24 mouse cellular contexts compared by ENCODE assay signal in the genomic region with DNA sequence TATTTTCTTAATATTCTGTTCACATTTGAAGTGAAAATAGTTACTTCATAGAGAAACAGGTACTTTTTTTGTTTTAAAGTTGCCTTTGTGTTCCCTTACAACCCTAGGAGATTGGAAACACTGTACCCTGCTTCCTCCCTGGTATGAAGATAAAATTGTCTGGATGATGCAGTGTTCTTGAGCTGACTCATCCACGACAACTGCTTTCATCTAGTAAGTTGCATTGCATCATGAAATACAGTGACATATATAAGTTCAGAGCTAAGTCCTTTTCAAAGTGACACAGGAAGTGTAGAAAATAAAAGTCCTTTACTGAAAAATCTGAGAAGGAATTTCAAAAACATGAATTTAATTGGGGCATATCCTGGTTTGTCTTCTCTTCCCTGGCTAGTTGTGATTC.
DNase-seq lines count a peak whose midpoint lies in the region; ATAC-seq and TF ChIP-seq lines count a peak whose summit lies in the region.
"Had no signal": no experiment of that assay in that cellular context is flagged by ENCODE, and none has a peak within 500 bp of the region (broad histone marks: within the 10 kb centered on the region; RNA-seq: fewer than 3 reads in every experiment).

No protein-coding gene starts in this region.

- TF ChIP-seq EP300 in MEL (IDR thresholded peaks at IDR 0.05; ENCODE audit: low read depth in 1 of 2, low read length in 2 of 2): peak; percentile 18 to 67; a peak in 2 of 4 replicates

- intact Hi-C loops in left cerebral cortex, postnatal 10 days (cut with DNase I): no loop called here

- H3K27me3 ChIP-seq in MEL (ENCODE audit: control insufficient read depth in 1 of 2, insufficient read depth in 2 of 2, low read length in 2 of 2): no peaks in the 10 kb centered on the region
- H3K27me3 ChIP-seq: CH12.LX; embryonic facial prominence, embryonic 12.5 days; forebrain, embryonic 13.5 days; forebrain, embryonic 15.5 days; Patski had no signal

- H3K79me2 ChIP-seq in MEL (ENCODE audit: control insufficient read depth, insufficient read depth, low read length, poor library complexity): no peaks in the 10 kb centered on the region

- no peak overlapping the region for H3K27ac ChIP-seq in MEL (ENCODE audit: control insufficient read depth, low read depth, low read length)
- H3K27ac ChIP-seq: embryonic facial prominence, embryonic 10.5 days; embryonic facial prominence, embryonic 12.5 days; forebrain, embryonic 13.5 days; forebrain, embryonic 15.5 days had no signal

- TF ChIP-seq POLR2A in MEL (IDR thresholded peaks at IDR 0.05; ENCODE audit: control insufficient read depth in 1 of 2, insufficient read depth in 1 of 2, low read depth in 1 of 2, low read length in 2 of 2, poor library complexity in 1 of 2): no peak

- peak; percentile 55 for DNase-seq in MEL (ENCODE audit: low read depth, low spot score)
- DNase-seq in lung, adult 18-20 months: no peak
- no peak for DNase-seq in kidney, postnatal 36 days
- DNase-seq in left cerebral cortex, postnatal 10 days (ENCODE audit: extremely low spot score in 1 of 2, low spot score in 2 of 2): no peak
- DNase-seq: adrenal gland, adult 8-10 months; adrenal gland, postnatal 14 days; adrenal gland, postnatal 36 days; B cell, adult 2 months; cerebellum, adult 11-12 months; cerebellum, adult 2 months; cerebellum, adult 9-10 months; cerebellum, postnatal 10 days; cerebellum, postnatal 25 days; forebrain, postnatal 0 days had no signal

- TF ChIP-seq RAD21 in MEL (IDR thresholded peaks at IDR 0.05; ENCODE audit: low read depth, low read length): no peak

- H3K4me3 ChIP-seq in MEL (ENCODE audit: control insufficient read depth in 1 of 2, insufficient read depth in 1 of 2, low read depth in 2 of 2, low read length in 2 of 2): no peak overlapping the region; a peak in 1 of 4 replicates
- H3K4me3 ChIP-seq: embryonic facial prominence, embryonic 10.5 days; embryonic facial prominence, embryonic 12.5 days; forebrain, embryonic 13.5 days; forebrain, embryonic 15.5 days had no signal

- no peaks in the 10 kb centered on the region for H3K9me3 ChIP-seq in MEL (replicated peaks; ENCODE audit: insufficient read depth, low read length)
- H3K9me3 ChIP-seq: embryonic facial prominence, embryonic 10.5 days; embryonic facial prominence, embryonic 12.5 days; forebrain, embryonic 13.5 days; forebrain, embryonic 15.5 days; G1E had no signal

- H3K9ac ChIP-seq in MEL (ENCODE audit: control insufficient read depth, low read depth, low read length, poor library complexity, severe bottlenecking): no peak overlapping the region
- H3K9ac ChIP-seq: embryonic facial prominence, embryonic 12.5 days; forebrain, embryonic 13.5 days; forebrain, embryonic 15.5 days; forebrain, postnatal 0 days had no signal

- peaks cover 0 to 4% of the 10 kb centered on the region in 2 experiments; a peak in 1 of 4 replicates for H3K36me3 ChIP-seq in MEL (ENCODE audit: control insufficient read depth in 1 of 2, insufficient read depth in 2 of 2, low read length in 2 of 2)
- H3K36me3 ChIP-seq: embryonic facial prominence, embryonic 10.5 days; embryonic facial prominence, embryonic 12.5 days; forebrain, embryonic 15.5 days; G1E had no signal

- ATAC-seq in megakaryocyte, adult 5-6 weeks (ENCODE audit: poor library complexity, severe bottlenecking): peak; percentile 14; the same call in 1 of the 2 replicates
- ATAC-seq: activated CD4-positive, CD25-positive, alpha-beta regulatory T cell, adult 4 months; CD4-positive, CD25-positive, alpha-beta regulatory T cell, adult 4 months; forebrain, embryonic 13.5 days; forebrain, embryonic 15.5 days; forebrain, postnatal 0 days; Patski had no signal

- no peak for TF ChIP-seq CTCF in MEL (IDR thresholded peaks at IDR 0.05 in 2 of 3, conservative IDR thresholded peaks at IDR 0.05 in 1 of 3; ENCODE audit: control insufficient read depth in 1 of 3, insufficient read depth in 1 of 3, low read depth in 2 of 3, low read length in 3 of 3, poor library complexity in 1 of 3, severe bottlenecking in 1 of 3)

- H3K4me1 ChIP-seq in MEL (ENCODE audit: control insufficient read depth in 1 of 2, insufficient read depth in 2 of 2, low read length in 2 of 2): peaks cover 2 to 9% of the 10 kb centered on the region in 2 experiments; a peak in 3 of 4 replicates
- H3K4me1 ChIP-seq: embryonic facial prominence, embryonic 10.5 days; embryonic facial prominence, embryonic 12.5 days; forebrain, embryonic 13.5 days; forebrain, embryonic 15.5 days had no signal

TF ChIP-seq in MEL, 35 proteins besides CTCF, POLR2A, EP300 and RAD21:
- peak; percentile 81 for TF ChIP-seq ETS1 (IDR thresholded peaks at IDR 0.05; ENCODE audit: low read depth, low read length)
- no peak for TF ChIP-seq MXI1 (IDR thresholded peaks at IDR 0.05; ENCODE audit: low read depth, low read length)
TF ChIP-seq in MEL: peak in this region for 1.
